Mouse (Mus musculus): ENCODE data around the gene Ets2. TPM values are rescaled to one million over a fixed set of nuclear protein-coding genes. Genes with fewer than 3 reads are reported as not detected.

Ets2 gene
- total RNA-seq, 2 experiments from 2014 or later = 100.0 to 103 TPM

GRCm38 (mm10) chr16:95724776-95725175 lies 22.9 kb downstream of the Ets2 start:
- intact Hi-C loops (cut with DNase I) = no loop called here
- no peak for DNase-seq

- intact Hi-C loops (cut with DNase I) = no loop called here
- no peak for DNase-seq
Measured at GRCm38 (mm10) chr16:95726802-95727201, 24.9 kb downstream of the Ets2 start.

GRCm38 (mm10) chr16:95728453-95729435 lies 26.9 kb downstream of the Ets2 start:
- DNase-seq = peak; percentile 51 to 57
- intact Hi-C loops (cut with DNase I) = no loop called here

- no peak for DNase-seq
- intact Hi-C loops (cut with DNase I) = no loop called here
Measured at GRCm38 (mm10) chr16:95729775-95730174, 27.9 kb downstream of the Ets2 start.

GRCm38 (mm10) chr16:95734785-95735184 lies 32.9 kb downstream of the Ets2 start:
- no peak for DNase-seq
- intact Hi-C loops (cut with DNase I) = no loop called here

GRCm38 (mm10) chr16:95736059-95736458 lies 34.2 kb downstream of the Ets2 start:
- DNase-seq = no peak
- intact Hi-C loops (cut with DNase I) = no loop called here

- DNase-seq = no peak
- intact Hi-C loops (cut with DNase I) = no loop called here
Measured at GRCm38 (mm10) chr16:95736470-95736869, 34.6 kb downstream of the Ets2 start.

GRCm38 (mm10) chr16:95739522-95739921 lies 37.6 kb downstream of the Ets2 start:
- intact Hi-C loops (cut with DNase I) = no loop called here
- no peak for DNase-seq

- intact Hi-C loops (cut with DNase I) = no loop called here
- no peak for DNase-seq
Measured at GRCm38 (mm10) chr16:95741358-95741757, 39.5 kb downstream of the Ets2 start.

GRCm38 (mm10) chr16:95741915-95742739 lies 40.3 kb downstream of the Ets2 start:
- intact Hi-C loops (cut with DNase I) = no loop called here
- no peak for DNase-seq

- intact Hi-C loops (cut with DNase I) = no loop called here
- no peak for DNase-seq
Measured at GRCm38 (mm10) chr16:95742740-95743030, 40.8 kb downstream of the Ets2 start.

GRCm38 (mm10) chr16:95743104-95743503 lies 41.2 kb downstream of the Ets2 start:
- intact Hi-C loops (cut with DNase I) = no loop called here
- no peak for DNase-seq

GRCm38 (mm10) chr16:95744771-95745170 lies 42.9 kb downstream of the Ets2 start:
- DNase-seq = no peak
- intact Hi-C loops (cut with DNase I) = loop anchor here (5.0 kb wide), 2 partner anchors 37 to 118 kb away; no protein-coding TSS in a partner anchor

GRCm38 (mm10) chr16:95745685-95746084 lies 43.8 kb downstream of the Ets2 start:
- intact Hi-C loops (cut with DNase I) = loop anchor here (5.0 kb wide), 2 partner anchors 38 to 117 kb away; no protein-coding TSS in a partner anchor
- no peak for DNase-seq

GRCm38 (mm10) chr16:95746565-95746964 lies 44.7 kb downstream of the Ets2 start:
- intact Hi-C loops (cut with DNase I) = loop anchor here (5.0 kb wide), 2 partner anchors 39 to 116 kb away; no protein-coding TSS in a partner anchor
- no peak for DNase-seq

- intact Hi-C loops (cut with DNase I) = loop anchor here (5.0 kb wide), 2 partner anchors 42 to 113 kb away; no protein-coding TSS in a partner anchor
Measured at GRCm38 (mm10) chr16:95749291-95750103, 47.6 kb downstream of the Ets2 start.

GRCm38 (mm10) chr16:95750211-95750629 lies 48.3 kb downstream of the Ets2 start:
- DNase-seq = peak; percentile 45 to 48

More at GRCm38 (mm10) chr16:95749291-95750103, 47.6 kb downstream of the Ets2 start:
- no peak for DNase-seq

GRCm38 (mm10) chr16:95752502-95752901 lies 50.6 kb downstream of the Ets2 start:
- no peak for DNase-seq
- intact Hi-C loops (cut with DNase I) = no loop called here

More at GRCm38 (mm10) chr16:95750211-95750629, 48.3 kb downstream of the Ets2 start:
- intact Hi-C loops (cut with DNase I) = no loop called here

GRCm38 (mm10) chr16:95753295-95753694 lies 51.4 kb downstream of the Ets2 start:
- intact Hi-C loops (cut with DNase I) = no loop called here
- peak in 1 of 2 experiments; percentile 36 for DNase-seq
